Mouse (Mus musculus): ENCODE measurements at regions not wholly inside any gene's neighbourhood (a gene's known extent, or its start where the extent isn't known, plus 50 kb on each side); places are given as distances from the start of the nearest gene placed in this dataset.
"Not testable (repeated sequence)": the region's sequence is repeated elsewhere in the genome, so short reads cannot be mapped to it uniquely, and the experiment has no call there.

- DNase-seq: no peak
These were observed 682.1 kb upstream of the Grid2 start for GRCm38 (mm10) chr6:62573611-62574010.

- peak; percentile 25 for DNase-seq
These were observed 679.5 kb upstream of the Grid2 start for GRCm38 (mm10) chr6:62576200-62576599.

GRCm38 (mm10) chr6:62620543-62620942 is 635.1 kb upstream of the Grid2 start:
- DNase-seq: no peak

- DNase-seq: not testable (repeated sequence)
These were observed 587.6 kb upstream of the Grid2 start for GRCm38 (mm10) chr6:62668123-62668522.

GRCm38 (mm10) chr6:62718389-62718788 is 537.3 kb upstream of the Grid2 start:
- DNase-seq: no peak

- no peak for DNase-seq
These were observed 536.0 kb upstream of the Grid2 start for GRCm38 (mm10) chr6:62719541-62720155.

All from kidney, adult 9 months (tissue).